Mouse (Mus musculus): ENCODE results near the gene Tomm6.
A peak's percentile ranks its signal among the peaks of the same experiment; 100 is the strongest.

The Tomm6 gene

DNA sequence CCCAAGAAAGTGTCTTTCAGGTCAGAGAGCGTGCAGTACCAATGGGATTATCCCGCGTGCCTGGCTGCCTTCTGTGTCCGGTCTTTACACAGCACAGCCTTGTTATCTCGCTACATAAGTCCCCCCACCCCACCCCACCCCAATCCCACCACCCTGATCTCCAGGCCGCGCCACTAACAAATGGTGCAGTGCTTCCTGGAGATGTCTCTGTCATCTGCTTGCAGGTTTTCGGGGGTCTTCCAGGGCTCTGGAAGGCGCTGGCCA, at the start of gene Tomm6:
Gene Tomm6, minus strand, starts transcription at position 43 of the 264 bp plus-strand sequence.
- no peak for DNase-seq (ENCODE audit: low read depth)

DNA sequence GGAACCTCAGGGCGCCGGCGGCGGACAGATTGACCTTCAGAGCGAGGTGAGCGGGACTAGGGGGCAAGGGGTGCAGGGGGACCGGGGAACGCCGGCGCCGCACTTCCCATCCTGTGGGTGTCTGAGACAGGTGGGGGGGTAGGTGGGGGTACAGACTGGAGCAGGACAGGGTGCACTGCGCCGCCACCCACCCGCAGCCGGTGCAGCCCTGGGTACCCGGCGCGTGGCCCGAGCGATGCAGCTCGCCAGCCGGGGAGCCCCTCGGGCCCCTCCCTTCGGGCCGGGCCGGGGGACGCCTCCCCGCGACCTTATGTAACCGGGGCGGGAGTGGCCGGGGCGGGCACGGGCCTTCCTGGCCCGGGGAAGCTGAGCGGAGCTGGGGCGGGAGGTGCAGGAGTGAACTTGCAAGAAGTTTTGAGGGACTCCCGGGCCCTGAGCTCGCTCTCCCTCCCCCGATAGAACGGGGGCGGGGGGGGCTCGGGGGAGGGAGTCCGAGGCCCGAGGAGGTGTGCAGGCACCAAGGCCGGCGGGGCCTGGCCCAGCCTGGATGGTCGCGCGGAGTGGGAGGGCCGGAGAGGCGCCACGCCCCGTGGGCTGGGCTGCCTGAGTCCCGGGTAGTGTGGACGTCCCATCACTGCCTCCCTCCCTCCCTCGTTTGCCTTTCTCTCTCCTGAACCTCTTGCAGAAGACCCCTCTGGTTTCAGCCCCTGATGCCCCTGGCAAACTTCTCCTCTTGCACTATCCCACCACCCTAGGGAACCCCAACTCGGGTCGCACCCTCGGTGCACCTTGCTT, 49.3 kb upstream of the Tomm6 start:
- peak; percentile 67 for DNase-seq (ENCODE audit: low read depth)

GRCm38 (mm10) chr17:47736856-47737255, 48.7 kb upstream of the Tomm6 start, which contains the start of gene Tfeb:
Tfeb (plus strand) TSS chr17:47737030.
- peak; percentile 65 for DNase-seq (ENCODE audit: low read depth)

- no peak for DNase-seq (ENCODE audit: low read depth)
Observed at GRCm38 (mm10) chr17:47735553-47736100, 47.4 kb upstream of the Tomm6 start.

DNA sequence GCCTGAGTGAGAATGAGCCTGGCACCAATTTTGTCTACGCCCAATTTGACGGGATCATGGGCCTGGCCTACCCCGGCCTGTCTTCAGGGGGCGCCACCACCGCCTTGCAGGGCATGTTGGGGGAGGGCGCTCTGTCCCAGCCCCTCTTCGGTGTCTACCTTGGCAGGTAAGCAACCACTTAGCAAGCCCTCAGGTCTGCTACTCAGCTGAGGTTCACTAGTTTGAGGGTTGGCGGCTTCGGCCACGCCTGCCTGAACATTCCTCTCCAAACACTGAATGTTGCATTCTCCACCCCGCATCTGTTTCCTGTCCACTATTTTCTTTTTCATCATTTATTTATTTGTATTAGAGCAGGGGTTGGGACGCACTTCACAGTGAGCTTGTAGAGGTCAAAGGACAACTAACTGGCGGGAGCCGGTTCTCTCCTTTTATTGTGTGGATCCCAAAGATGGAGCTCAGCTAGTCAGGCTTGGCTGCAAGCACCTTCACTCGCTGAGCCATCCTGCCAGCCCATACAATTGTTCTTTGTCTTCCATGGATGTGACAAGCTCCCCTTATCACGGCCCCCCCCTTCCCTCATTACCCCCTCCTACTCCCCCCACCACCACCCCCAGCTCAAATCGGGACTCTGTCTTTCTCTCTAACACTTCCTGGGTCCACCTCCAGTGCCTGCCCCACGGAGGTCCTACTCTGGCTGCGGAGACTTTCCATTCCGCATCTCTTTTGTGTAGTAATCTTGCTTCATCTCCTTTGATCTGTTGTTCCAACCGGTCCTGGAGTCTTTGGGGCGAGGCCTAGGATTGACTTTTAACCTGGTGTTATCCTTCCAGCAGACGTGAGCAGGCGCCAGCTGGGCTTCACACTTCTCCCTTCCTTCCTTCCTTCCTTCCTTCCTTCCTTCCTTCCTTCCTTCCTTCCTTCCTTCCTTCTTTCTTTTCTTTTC, 42.7 kb upstream of the Tomm6 start:
- no peak for DNase-seq (ENCODE audit: low read depth)

- DNase-seq (ENCODE audit: low read depth): no peak
Observed at GRCm38 (mm10) chr17:47726566-47726965, 38.4 kb upstream of the Tomm6 start, which contains the start of gene Pgc. Pgc (plus strand) TSS chr17:47726842.

DNA sequence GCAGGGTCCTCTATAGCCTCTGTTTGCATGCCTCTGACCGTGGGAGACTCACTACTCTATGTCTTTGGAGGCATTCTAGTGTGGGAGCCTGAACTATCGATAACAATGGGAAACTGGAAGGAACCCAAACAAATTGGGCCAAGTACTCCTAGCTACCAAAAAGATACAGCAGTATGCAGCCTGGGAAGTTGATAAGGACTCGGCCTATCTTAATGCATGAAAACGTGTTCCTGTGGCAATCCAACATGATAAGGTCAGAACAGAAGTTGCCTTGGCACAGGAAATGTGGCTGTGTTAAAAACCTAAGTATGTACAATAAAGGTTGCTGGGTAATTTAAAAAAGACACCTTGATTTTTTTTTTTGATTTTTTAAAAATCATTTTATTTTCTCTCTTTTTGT, 33.0 kb upstream of the Tomm6 start:
- DNase-seq (ENCODE audit: low read depth): no peak

DNA sequence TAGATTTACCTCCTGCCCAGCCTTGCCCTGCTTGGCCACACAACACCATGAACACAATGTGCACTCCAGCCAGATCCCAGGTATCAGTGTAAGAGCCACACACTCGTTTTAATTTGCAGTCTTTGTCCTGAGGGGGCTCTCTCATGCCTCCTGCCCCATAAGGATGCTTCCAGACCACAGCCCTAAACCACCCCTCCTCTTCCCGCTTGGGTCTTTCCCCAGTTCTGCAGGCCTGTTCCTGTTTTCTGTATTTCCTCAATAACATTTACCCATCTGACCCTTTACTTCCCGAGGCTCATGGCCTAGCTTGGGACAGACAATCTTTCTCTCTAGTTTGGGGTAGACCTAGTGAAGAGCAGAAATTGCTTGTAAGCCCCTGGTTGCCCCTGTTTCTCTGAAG, 26.9 kb upstream of the Tomm6 start:
- no peak for DNase-seq (ENCODE audit: low read depth)

- DNase-seq (ENCODE audit: low read depth): no peak
Observed at GRCm38 (mm10) chr17:47712889-47713571, 24.8 kb upstream of the Tomm6 start.

DNA sequence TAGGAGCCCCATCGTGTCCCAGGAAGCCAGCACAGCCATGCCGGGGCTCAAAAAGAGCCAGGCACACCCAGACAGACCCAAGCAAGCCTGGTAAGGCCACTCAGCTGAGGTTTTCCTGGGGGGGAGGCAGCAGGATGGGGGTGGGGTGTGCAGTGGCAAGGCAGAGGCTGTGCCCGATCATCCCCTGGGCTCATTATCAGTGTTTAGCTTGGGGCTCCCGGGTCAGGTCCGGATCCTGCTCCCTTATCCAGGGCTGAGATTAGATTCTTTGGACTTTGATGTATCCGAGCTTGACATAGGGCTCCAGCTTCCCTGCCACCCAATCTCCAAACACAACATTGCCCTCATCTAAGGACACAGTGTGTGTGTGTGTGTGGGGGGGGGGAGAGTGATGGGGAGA, 23.7 kb upstream of the Tomm6 start:
- no peak for DNase-seq (ENCODE audit: low read depth)

DNA sequence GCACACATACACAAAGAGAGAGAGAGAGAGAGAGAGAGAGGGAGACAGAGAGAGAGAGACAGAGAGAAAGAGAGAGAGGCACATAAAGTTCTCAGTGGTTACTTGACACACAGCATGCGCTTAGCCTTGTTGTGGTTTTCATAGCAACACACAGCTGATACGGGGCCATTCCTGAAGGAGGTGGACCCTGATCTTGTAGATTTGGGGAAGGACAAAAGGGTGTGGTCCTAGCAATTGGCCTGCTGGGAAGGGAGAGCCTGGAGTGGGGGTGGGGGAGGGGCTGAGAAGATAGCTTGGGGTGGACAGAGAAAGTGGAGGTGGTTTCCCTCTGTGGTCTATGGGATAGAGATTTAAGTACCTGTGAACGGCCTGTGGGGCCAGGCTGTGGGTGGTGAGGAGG, 21.9 kb upstream of the Tomm6 start:
- DNase-seq (ENCODE audit: low read depth): no peak

GRCm38 (mm10) chr17:47708972-47709371, 20.8 kb upstream of the Tomm6 start:
- no peak for DNase-seq (ENCODE audit: low read depth)

GRCm38 (mm10) chr17:47707961-47708360, 19.8 kb upstream of the Tomm6 start:
- no peak for DNase-seq (ENCODE audit: low read depth)

GRCm38 (mm10) chr17:47706196-47706595, 18.0 kb upstream of the Tomm6 start:
- DNase-seq (ENCODE audit: low read depth): no peak

DNA sequence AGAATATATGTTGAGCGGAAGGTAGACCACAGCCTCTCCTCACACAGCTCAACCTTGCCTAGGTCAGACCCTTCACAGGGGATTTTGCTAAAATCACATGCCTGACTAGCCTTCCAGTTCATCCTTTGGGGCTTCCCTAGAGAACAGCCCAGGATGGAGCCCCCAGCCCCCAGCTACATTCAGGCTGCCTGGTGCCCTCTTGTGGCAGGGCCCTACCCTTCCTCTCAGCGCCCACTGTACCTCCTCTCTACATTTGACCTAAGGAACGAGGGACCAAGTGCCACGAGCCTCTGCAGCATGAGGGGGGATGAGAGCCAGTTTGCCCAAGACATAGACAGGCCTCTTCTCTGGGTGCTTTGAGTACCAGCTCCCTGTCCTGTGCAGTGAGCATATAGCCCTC, 16.5 kb upstream of the Tomm6 start:
- DNase-seq (ENCODE audit: low read depth): no peak

GRCm38 (mm10) chr17:47703556-47703955, 15.4 kb upstream of the Tomm6 start:
- DNase-seq (ENCODE audit: low read depth): no peak

DNA sequence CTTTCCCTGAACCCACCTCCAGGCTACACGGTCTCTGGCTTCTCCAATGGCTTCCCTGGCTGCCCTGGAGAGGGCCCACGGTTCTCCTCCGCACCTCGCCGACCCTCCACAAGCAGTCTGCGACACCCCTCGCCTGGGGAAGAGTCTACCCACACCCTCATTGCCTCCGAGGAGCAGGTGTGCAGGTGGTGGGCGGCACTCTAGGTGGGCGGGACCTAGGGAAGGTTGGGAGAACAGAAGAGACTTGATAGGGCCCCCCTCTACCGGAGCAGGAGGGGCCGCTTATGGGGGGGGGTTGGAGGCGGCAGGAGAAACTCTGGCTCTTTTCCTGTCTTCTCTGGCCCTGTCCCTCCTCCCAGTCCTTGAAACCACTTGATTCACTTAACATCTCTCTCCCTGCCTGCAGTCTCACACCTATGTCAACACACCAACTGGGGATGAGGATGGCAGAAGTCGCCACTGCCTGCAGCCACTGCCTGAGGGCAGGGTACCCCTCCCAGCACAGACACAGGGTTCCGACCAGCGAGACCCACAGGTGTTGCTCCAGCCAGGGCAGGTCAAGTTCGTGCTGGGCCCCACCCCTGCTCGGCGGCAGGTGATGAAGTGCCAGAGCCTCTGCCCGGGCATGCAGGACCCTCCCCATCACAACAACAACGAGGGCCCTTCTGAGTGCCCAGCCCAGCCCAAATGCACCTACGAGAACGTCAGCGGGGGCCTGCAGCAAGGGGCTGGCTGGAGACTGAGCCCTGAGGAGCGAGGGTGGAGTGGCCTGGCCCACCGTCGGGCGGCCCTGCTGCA, 14.6 kb upstream of the Tomm6 start:
- DNase-seq (ENCODE audit: low read depth): no peak

- DNase-seq (ENCODE audit: low read depth): no peak
Observed at GRCm38 (mm10) chr17:47701793-47702192, 13.6 kb upstream of the Tomm6 start.

GRCm38 (mm10) chr17:47699055-47699454, 10.9 kb upstream of the Tomm6 start:
- no peak for DNase-seq (ENCODE audit: low read depth)

DNA sequence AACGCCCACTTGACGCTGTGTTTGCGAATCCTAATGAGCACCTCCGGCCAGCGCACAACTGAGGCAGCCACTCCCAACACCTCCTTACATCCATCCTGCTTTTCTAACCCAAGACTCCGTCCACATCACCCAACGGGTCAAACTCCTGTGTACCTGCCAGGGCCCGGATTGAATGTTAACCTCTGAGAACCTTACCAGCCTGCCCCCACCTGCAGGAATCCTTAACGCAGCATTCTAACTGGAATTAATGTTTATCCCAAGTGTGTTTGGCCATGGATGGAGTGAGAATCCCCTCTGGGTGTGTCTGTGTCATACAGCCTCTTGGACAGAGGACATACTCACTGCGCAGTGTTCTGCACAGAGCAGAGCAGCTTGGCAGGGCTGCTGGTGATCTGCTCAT, 10.0 kb upstream of the Tomm6 start:
- no peak for DNase-seq (ENCODE audit: low read depth)

- DNase-seq (ENCODE audit: low read depth): no peak
Observed at GRCm38 (mm10) chr17:47695337-47695710, 7.1 kb upstream of the Tomm6 start.
